Mouse (Mus musculus): ENCODE measurements at regions not wholly inside any gene's neighbourhood (a gene's known extent, or its start where the extent isn't known, plus 50 kb on each side); places are given as distances from the start of the nearest gene placed in this dataset.
A peak's percentile ranks its signal among the peaks of the same experiment; 100 is the strongest.
"Not testable (repeated sequence)": the region's sequence is repeated elsewhere in the genome, so short reads cannot be mapped to it uniquely, and the experiment has no call there.

DNA sequence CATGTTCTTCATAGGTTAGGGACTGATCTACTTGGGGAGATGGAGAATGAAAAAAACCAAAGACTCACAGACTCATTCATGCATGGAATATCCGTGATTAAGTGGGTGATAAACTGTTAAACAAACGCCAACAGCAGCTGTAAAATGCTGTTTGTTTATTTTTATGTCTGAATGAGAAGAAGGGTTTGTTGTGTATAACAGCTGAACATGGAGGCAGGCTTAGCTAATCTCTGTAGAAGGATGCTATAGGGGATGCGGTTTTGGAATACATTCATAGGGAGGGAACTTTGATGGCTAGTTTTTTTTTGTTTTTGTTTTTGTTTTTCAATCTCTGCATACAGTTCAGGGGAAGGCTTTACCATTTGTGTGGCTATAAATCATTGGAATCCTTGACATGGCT, 977.1 kb upstream of the Cdh8 start:
- DNase-seq (ENCODE audit: low read depth, low spot score), result no peak

DNA sequence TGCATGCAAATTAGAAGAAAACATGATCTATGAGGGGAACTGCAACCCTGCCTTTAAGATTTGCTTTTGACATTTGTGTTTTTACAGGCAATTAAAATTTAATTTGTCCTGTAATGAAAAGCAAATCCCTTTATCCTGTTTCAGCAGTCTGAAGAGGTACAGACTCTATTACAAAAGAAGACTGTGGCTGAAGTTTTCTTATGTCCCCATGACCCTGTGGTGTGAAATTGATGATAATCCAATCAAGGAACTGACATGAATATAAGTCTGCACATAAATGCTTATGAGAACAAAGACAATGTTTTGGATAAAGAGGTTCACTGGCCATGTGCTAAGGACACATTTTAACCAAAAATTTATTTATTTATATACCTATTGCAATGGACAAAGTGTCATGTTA, 951.4 kb upstream of the Cdh8 start:
- no peak for DNase-seq (ENCODE audit: low read depth, low spot score)

DNA sequence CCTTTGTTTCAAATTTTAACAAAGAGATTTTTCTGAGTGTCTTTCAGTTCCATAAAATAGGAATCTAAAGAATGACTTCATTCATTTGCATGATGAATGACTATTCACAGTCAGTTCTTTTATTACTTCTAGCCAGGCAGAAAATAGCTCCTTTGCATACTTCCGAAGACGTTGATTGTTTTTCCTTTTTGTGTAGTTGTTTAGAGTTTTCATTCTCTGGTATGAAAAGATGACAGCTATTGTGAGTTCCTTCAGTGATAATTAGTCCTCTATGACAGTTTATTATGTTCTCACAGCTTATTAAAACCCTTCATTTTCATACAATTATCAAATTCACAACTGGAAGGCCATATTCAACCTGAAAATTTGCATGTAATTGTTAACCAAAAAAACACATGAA, 946.5 kb upstream of the Cdh8 start:
- no peak for DNase-seq (ENCODE audit: low read depth, low spot score)

DNA sequence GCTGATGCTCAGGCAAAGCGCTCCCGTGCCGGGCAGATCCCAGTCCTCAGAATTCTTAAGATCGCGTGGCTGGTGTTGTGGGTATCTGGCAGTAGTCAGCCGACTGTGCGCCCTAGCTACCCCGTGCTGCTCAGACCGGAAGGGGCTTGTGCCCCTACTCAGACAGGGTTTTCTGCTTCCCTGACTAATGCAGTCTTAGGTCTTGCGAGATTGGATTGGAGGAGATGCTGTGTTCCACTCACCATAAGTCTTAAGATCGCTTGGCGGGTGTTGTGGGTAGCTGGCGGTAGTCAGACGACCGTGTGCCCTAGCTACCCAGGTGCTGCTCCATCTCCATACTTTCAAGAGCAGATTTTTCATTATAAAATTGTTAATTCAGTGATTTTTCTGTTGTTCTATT, 944.3 kb upstream of the Cdh8 start:
- DNase-seq (ENCODE audit: low read depth, low spot score), result not testable (repeated sequence)

DNA sequence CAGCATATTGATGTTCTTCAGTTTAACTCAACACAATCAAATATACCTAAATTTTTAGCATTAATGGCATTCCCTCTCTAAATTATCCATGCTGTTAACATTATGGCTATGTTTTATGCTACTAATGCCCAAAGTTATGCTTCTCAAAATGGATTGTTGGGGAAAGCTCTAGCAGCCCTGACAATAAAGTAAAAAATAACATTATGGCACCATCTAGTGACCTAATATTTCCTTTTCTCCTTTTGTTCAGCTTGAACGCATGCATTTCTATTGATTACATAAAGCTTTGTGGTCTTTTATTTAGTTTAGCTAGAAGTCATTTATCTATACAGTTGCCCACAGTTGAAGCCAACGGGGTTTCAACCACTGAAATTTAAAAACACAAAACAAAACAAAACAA, 918.3 kb upstream of the Cdh8 start:
- peak; percentile 46 for DNase-seq (ENCODE audit: low read depth, low spot score)

DNA sequence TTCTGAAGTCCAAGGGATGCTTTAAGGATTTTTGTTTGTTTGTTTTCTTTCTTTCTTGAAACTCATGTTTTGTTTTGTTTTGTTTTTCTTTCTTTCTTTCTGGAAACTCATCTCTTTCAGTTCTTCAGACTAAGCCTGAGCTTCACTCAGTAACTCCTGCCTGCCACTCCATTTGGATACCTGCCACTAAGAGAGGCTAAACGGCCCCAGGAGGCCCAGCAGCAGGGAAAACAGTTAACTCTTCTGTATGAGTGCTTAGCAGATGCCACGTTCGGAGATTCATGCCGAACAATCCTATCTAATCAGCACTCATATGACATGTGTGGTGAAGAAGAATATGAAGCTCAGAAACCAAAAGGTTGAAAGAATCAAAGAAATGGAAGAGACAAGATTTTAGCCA, 909.3 kb upstream of the Cdh8 start:
- DNase-seq (ENCODE audit: low read depth, low spot score), result no peak

DNA sequence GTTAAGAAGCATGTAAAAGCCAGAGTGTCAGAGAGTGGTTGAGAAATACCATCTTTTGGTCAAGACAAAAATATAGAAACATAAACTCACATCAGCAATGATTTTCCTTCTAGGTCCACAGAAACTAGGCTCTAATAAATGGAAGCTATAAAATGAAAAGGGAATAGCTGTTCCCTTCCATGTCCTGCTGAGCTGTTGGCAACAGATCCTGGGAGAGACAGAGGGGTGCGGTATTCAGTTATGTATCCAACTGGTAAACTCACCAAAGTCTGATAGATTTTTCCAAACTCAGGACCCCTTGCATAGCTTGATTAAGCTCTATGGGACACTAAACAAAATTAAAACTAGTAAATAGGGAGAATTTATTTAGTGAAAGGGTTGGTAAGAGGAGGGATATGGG, 907.2 kb upstream of the Cdh8 start:
- DNase-seq (ENCODE audit: low read depth, low spot score), result no peak

DNA sequence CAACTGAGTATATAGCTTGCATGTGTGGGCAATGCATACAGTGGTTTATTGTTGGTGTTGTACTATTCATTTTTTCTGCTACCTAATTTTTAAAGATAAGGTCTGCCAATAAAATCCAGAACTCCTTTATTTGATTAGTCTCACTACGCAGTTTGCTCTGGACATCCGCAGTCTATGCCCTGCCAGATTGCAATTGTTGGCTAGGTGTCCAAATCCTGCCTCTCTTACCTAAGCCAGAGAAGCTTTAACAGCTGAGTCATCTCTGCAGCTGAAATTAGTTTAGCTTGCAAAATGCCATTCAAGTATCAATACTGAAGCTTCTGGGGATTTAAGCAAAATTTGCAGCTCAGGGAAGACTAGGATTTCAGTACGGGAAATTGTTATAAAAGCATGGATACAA, 881.9 kb upstream of the Cdh8 start:
- no peak for DNase-seq (ENCODE audit: low read depth, low spot score)

DNA sequence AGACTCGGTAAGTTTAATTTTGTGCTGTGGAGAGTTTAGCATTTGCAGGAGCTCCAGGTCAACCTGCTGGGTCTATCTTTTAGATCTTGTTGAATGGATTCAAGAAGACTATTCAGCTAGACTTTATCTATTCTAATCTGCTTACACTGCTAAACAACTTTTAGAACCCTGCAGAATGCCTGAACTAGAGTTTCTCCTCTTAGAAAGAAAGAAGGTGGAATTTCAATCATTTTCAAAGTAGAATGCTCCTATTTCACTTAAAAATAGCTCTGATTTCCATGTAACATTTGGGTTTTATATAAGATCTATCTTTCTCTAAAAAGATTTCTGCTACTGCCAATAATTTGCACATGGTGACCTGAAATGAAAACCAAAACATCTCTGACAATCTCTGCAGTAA, 876.3 kb upstream of the Cdh8 start:
- no peak for DNase-seq (ENCODE audit: low read depth, low spot score)

DNA sequence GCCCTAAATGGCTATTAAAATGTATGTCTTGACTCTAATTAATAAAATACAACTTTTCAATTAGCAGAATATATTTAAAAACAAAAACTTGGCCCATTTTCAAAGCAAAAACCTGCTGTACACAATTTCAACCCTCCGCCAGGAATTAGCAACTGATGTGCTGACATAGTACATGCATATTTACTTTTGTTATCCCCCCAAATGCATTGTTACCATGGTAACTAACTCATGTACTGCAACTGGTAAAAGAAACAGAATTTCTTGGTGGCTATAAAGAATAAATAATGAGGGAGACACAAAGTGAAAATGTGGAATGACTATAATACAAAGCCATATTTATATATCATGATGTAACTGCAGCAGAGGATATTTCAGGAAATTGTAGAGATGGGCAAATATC, 875.7 kb upstream of the Cdh8 start:
- peak; percentile 12 for DNase-seq (ENCODE audit: low read depth, low spot score)

Data from brain, embryonic 18.5 days (tissue).